Mouse (Mus musculus) heart, embryonic 10.5 days (tissue): Measurements from ENCODE around the gene Nampt. TPM values are rescaled to one million over a fixed set of nuclear protein-coding genes. Genes with fewer than 3 reads are reported as not detected.

Source experiments
- DNase-seq: peaks from one replicate; pipeline ENCODE4 v3.0.0-alpha.2; 2017; ENCODE audit warnings: low spot score
- H3K27ac ChIP-seq: fragments of 300-500 bp; sonication (generic); 2 replicates; pipeline ENCODE4 v1.5.1; 2016; ENCODE audit warnings: mild to moderate bottlenecking
- H3K27me3 ChIP-seq: fragments of 300-500 bp; sonication (generic); 2 replicates; pipeline ENCODE4 v1.6.1; 2016; ENCODE audit warnings: mild to moderate bottlenecking; ENCODE audit not compliant: poor library complexity, insufficient read depth, severe bottlenecking
- H3K36me3 ChIP-seq: fragments of 300-500 bp; sonication (generic); 2 replicates; pipeline ENCODE4 v1.6.1; 2016; ENCODE audit warnings: mild to moderate bottlenecking, moderate library complexity
- H3K4me1 ChIP-seq: fragments of 300-500 bp; sonication (generic); 2 replicates; pipeline ENCODE4 v1.6.1; 2016; ENCODE audit warnings: mild to moderate bottlenecking
- H3K4me3 ChIP-seq: fragments of 300-500 bp; sonication (generic); 2 replicates; pipeline ENCODE4 v1.5.1; 2016; ENCODE audit warnings: mild to moderate bottlenecking, moderate library complexity
- H3K9me3 ChIP-seq: fragments of 300-500 bp; sonication (generic); 2 replicates; pipeline ENCODE4 v1.6.1; 2016; ENCODE audit warnings: mild to moderate bottlenecking, moderate library complexity
- WGBS: fragments of 180-500 bp; shearing (Covaris S2); methylation state at CpG from one replicate; pipeline ENCODE4 v1.1.7; 2016; 5-methylcytosine and 5-hydroxymethylcytosine counted together
- polyA plus RNA-seq: library from polyadenylated mRNA; unstranded; fragments of >200 nt; fragmentation: Nextera tagmentation; extraction: Ambion mirVana; gene quantifications from 2 replicates; pipeline ENCODE4 v1.2.1, GENCODE M21; 2016

Nampt gene
- polyA plus RNA-seq, 1 experiment from 2014 or later: 28.4 TPM

- H3K36me3 ChIP-seq: peaks cover 12% of the 10 kb centered on the region; the same call in 1 of the 2 replicates
- WGBS: 87% methylated on average over 6 of the region's 6 CpGs
- no peak for DNase-seq
- H3K27me3 ChIP-seq: no peaks in the 10 kb centered on the region
- H3K4me3 ChIP-seq: no peak overlapping the region
- H3K27ac ChIP-seq: no peak overlapping the region
- no peaks in the 10 kb centered on the region for H3K9me3 ChIP-seq
- H3K4me1 ChIP-seq: peaks cover 17% of the 10 kb centered on the region
Measured at GRCm38 (mm10) chr12:32824586-32824985, 5.2 kb downstream of the Nampt start.

DNA sequence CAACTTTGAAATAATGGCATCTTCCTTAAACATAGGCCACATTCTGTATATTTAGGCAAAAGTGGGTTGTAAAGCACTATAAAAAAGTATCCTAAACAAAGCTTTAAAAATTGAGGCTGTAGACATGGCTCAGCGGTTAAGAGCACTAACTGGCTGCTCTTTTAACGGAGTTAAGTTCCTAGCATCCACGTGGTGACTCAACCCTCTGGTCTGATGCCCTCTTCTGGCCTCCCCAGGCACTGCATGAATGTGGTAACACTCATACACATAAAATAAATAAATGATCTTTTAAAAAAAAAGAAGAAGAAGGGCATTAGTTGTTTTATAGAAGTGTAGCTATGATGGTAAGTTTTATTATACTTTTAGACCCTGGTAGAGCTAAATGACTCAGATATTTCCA lies 7.6 kb downstream of the Nampt start:
- H3K27ac ChIP-seq: no peak overlapping the region
- H3K36me3 ChIP-seq: peaks cover 14% of the 10 kb centered on the region; the same call in 1 of the 2 replicates
- H3K4me1 ChIP-seq: peaks cover 16% of the 10 kb centered on the region
- WGBS: 42% methylated on average over 3 of the region's 3 CpGs
- H3K9me3 ChIP-seq: no peaks in the 10 kb centered on the region
- DNase-seq: no peak
- H3K27me3 ChIP-seq: no peaks in the 10 kb centered on the region
- H3K4me3 ChIP-seq: no peak overlapping the region

GRCm38 (mm10) chr12:32828137-32828760 lies 8.9 kb downstream of the Nampt start:
- H3K9me3 ChIP-seq: no peaks in the 10 kb centered on the region
- DNase-seq: no peak
- peaks cover 20% of the 10 kb centered on the region for H3K36me3 ChIP-seq
- peaks cover 14% of the 10 kb centered on the region for H3K4me1 ChIP-seq
- no peak overlapping the region for H3K27ac ChIP-seq
- no peak overlapping the region for H3K4me3 ChIP-seq
- no peaks in the 10 kb centered on the region for H3K27me3 ChIP-seq
- WGBS: 73% methylated on average over 8 of the region's 8 CpGs

GRCm38 (mm10) chr12:32829321-32830090 lies 10.2 kb downstream of the Nampt start:
- DNase-seq: no peak
- no peak overlapping the region for H3K27ac ChIP-seq
- WGBS: 84% methylated on average over 9 of the region's 9 CpGs
- H3K4me1 ChIP-seq: peaks cover 14% of the 10 kb centered on the region
- H3K4me3 ChIP-seq: no peak overlapping the region
- peaks cover 28% of the 10 kb centered on the region for H3K36me3 ChIP-seq
- no peaks in the 10 kb centered on the region for H3K9me3 ChIP-seq
- H3K27me3 ChIP-seq: no peaks in the 10 kb centered on the region

- 95% methylated on average over 3 of the region's 3 CpGs for WGBS
- Histone ChIP-seq H3K27me3 (no peaks in the 10 kb centered on the region), H3K27ac (no peak overlapping the region), H3K4me1 (0 out of 2 replicates have a peak, but pooled peaks cover 3% of the 10 kb centered on the region), H3K36me3 (peaks cover 43% of the 10 kb centered on the region), H3K9me3 (no peaks in the 10 kb centered on the region), H3K4me3 (no peak overlapping the region)
- no peak for DNase-seq
Measured at GRCm38 (mm10) chr12:32832076-32832475, 12.7 kb downstream of the Nampt start.

DNA sequence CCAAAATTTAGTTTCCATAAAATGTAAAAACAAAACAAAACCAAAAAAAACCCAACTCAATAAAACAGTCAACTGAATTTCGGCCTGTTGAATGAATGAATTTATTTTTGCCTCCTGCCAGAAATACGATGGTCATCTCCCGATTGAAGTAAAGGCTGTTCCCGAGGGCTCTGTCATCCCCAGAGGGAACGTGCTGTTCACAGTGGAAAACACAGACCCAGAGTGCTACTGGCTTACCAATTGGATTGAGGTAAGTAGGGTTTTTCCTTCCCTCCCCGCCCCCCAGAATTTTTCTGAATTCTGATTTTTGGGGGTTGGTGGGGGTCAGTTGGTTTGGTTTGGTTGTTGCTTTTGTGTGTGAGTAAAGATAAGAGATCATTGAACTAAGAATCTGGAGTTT lies 15.4 kb downstream of the Nampt start:
- 89% methylated on average over 6 of the region's 6 CpGs for WGBS
- DNase-seq: no peak
- no peak overlapping the region for H3K4me3 ChIP-seq
- H3K9me3 ChIP-seq: no peaks in the 10 kb centered on the region
- no peaks in the 10 kb centered on the region for H3K4me1 ChIP-seq
- H3K27ac ChIP-seq: no peak overlapping the region
- H3K27me3 ChIP-seq: no peaks in the 10 kb centered on the region
- peaks cover 63% of the 10 kb centered on the region for H3K36me3 ChIP-seq

- H3K36me3 ChIP-seq: peaks cover 63% of the 10 kb centered on the region
- 76% methylated on average over 4 of the region's 4 CpGs for WGBS
- DNase-seq: no peak
Measured at GRCm38 (mm10) chr12:32835235-32835634, 15.9 kb downstream of the Nampt start.

GRCm38 (mm10) chr12:32838406-32838805 lies 19.1 kb downstream of the Nampt start:
- 89% methylated on average over 4 of the region's 4 CpGs for WGBS

More at GRCm38 (mm10) chr12:32835235-32835634, 15.9 kb downstream of the Nampt start:
- Histone ChIP-seq H3K27ac (no peak overlapping the region), H3K9me3 (no peaks in the 10 kb centered on the region), H3K4me1 (no peaks in the 10 kb centered on the region), H3K27me3 (no peaks in the 10 kb centered on the region), H3K4me3 (no peak overlapping the region)

GRCm38 (mm10) chr12:32838954-32839353 lies 19.6 kb downstream of the Nampt start:
- Histone ChIP-seq H3K36me3 (peaks cover 70% of the 10 kb centered on the region), H3K4me3 (no peak overlapping the region), H3K27ac (no peak overlapping the region), H3K9me3 (no peaks in the 10 kb centered on the region), H3K4me1 (no peaks in the 10 kb centered on the region; the same call in 1 of the 2 replicates), H3K27me3 (no peaks in the 10 kb centered on the region)
- 92% methylated on average over 9 of the region's 9 CpGs for WGBS
- no peak for DNase-seq

More at GRCm38 (mm10) chr12:32838406-32838805, 19.1 kb downstream of the Nampt start:
- DNase-seq: no peak
- no peak overlapping the region for H3K4me3 ChIP-seq
- no peaks in the 10 kb centered on the region; the same call in 1 of the 2 replicates for H3K4me1 ChIP-seq
- peaks cover 70% of the 10 kb centered on the region for H3K36me3 ChIP-seq
- no peak overlapping the region for H3K27ac ChIP-seq
- no peaks in the 10 kb centered on the region for H3K9me3 ChIP-seq
- H3K27me3 ChIP-seq: no peaks in the 10 kb centered on the region

- WGBS: 57% methylated on average over 7 of the region's 7 CpGs
- H3K4me1 ChIP-seq: no peaks in the 10 kb centered on the region; the same call in 1 of the 2 replicates
- no peak overlapping the region for H3K4me3 ChIP-seq
- peaks cover 60% of the 10 kb centered on the region for H3K36me3 ChIP-seq
- no peak for DNase-seq
- H3K9me3 ChIP-seq: no peaks in the 10 kb centered on the region
- H3K27ac ChIP-seq: no peak overlapping the region
- no peaks in the 10 kb centered on the region for H3K27me3 ChIP-seq
Measured at GRCm38 (mm10) chr12:32841442-32841900, 22.1 kb downstream of the Nampt start.

GRCm38 (mm10) chr12:32846325-32846724 lies 27.0 kb downstream of the Nampt start:
- no peaks in the 10 kb centered on the region for H3K9me3 ChIP-seq
- 82% methylated on average over 8 of the region's 8 CpGs for WGBS
- no peak overlapping the region for H3K4me3 ChIP-seq
- no peaks in the 10 kb centered on the region; the same call in 1 of the 2 replicates for H3K4me1 ChIP-seq
- DNase-seq: no peak
- H3K27ac ChIP-seq: no peak overlapping the region
- peaks cover 69% of the 10 kb centered on the region for H3K36me3 ChIP-seq
- H3K27me3 ChIP-seq: no peaks in the 10 kb centered on the region

DNA sequence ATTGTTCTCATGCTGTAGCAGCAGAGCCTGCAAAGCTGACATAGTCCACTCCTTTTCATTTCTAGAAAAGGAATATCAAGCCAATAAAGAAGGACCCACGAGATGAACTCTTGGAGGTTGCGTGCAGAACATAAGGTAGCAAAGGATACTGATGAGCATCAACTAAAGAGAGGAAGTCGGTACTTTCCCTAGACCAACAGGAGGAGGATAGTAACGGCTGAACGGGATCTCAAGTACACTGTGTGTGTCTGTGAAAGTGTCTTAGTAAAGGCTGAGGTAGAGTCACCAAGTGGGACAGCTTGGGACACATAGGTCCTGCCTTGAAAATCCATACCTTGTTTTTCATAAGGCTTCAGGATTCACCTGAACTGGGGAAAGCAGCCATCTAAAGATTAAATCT lies 34.4 kb downstream of the Nampt start:
- Histone ChIP-seq H3K4me3 (no peak overlapping the region), H3K9me3 (no peaks in the 10 kb centered on the region), H3K27ac (no peak overlapping the region), H3K36me3 (peaks cover 36% of the 10 kb centered on the region), H3K4me1 (peaks cover 8% of the 10 kb centered on the region; the same call in 1 of the 2 replicates), H3K27me3 (no peaks in the 10 kb centered on the region)
- WGBS: 91% methylated on average over 5 of the region's 5 CpGs
- DNase-seq: no peak

GRCm38 (mm10) chr12:32854866-32855265 lies 35.5 kb downstream of the Nampt start:
- Histone ChIP-seq H3K27me3 (no peaks in the 10 kb centered on the region), H3K4me1 (peaks cover 8% of the 10 kb centered on the region; the same call in 1 of the 2 replicates), H3K9me3 (no peaks in the 10 kb centered on the region), H3K36me3 (peaks cover 25% of the 10 kb centered on the region), H3K27ac (no peak overlapping the region), H3K4me3 (no peak overlapping the region)
- 72% methylated on average over 6 of the region's 6 CpGs for WGBS
- DNase-seq: no peak
